Mouse (Mus musculus) ES-CJ7 (cell line): ENCODE results near the gene Tgm1.
A peak's percentile ranks its signal among the peaks of the same experiment; 100 is the strongest.

Experiments used
- DNase-seq: peaks from one replicate; pipeline ENCODE4 v3.0.0; 2011; ENCODE audit warnings: low read depth, low spot score

The Tgm1 gene

DNA sequence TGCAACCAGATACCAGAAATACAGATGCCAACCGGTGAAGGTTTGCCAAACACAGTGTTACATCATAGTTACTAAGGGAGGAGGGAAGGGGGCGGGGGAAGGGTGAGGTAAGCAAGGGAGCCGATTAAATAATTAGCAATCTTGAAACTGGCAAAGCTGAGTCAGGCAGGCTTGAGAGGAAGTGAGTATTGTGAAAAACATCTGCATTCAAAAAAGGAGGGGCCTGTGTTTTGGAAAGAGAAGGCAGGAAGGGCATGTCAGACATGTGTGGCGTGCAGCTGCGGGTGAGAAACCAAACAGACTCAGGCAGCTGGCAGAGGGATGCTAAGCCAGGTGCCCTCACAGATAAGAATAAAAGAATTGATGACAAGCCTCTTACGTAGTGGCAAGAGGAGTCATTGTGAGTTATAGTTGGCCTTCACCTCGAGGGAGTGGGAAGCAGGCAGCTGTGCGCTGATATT, 10.7 kb upstream of the Tgm1 start:
- no peak for DNase-seq

DNA sequence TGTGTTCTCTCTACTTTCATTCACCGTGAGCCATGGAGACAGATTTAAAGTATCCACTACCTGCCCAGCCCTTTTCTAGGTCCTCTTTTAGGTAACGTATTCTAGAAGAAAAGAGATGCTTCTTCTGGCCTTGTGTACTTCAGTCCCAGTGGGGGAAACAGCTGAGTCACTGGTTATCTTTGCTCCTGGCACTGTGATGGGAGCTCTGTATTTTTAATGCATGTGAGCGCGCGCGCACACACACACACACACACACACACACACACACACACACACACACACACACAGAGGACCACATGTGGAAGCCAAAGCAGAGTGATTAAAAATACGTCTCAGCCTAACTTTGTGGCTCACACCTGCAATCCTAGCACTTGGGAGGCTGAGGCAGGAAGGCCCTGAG, 9.7 kb upstream of the Tgm1 start:
- no peak for DNase-seq

DNA sequence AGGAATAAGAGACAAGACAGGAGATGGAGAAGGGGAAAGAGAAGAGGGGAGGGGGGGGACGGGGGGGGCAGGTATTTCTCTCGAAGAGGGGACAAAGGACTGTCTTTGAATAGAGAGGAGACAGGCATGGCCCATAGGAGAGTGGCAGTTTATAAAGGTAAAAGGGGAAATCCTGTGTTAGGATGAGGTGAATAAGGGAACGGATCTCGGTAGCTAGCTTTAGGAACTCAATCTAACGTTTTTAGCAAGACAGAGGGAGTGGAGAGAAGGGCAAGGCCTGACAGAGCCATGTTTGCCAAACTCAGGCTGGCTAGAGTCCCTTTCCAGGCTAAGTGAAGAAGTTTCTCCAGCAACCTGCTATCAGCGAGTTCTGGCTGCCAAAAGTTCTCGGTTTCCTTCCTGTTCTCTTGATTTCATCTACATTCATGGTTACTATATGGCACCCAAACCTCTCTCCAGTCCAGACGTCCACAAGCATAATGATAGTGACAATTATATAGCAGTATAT, 8.8 kb upstream of the Tgm1 start:
- no peak for DNase-seq

DNA sequence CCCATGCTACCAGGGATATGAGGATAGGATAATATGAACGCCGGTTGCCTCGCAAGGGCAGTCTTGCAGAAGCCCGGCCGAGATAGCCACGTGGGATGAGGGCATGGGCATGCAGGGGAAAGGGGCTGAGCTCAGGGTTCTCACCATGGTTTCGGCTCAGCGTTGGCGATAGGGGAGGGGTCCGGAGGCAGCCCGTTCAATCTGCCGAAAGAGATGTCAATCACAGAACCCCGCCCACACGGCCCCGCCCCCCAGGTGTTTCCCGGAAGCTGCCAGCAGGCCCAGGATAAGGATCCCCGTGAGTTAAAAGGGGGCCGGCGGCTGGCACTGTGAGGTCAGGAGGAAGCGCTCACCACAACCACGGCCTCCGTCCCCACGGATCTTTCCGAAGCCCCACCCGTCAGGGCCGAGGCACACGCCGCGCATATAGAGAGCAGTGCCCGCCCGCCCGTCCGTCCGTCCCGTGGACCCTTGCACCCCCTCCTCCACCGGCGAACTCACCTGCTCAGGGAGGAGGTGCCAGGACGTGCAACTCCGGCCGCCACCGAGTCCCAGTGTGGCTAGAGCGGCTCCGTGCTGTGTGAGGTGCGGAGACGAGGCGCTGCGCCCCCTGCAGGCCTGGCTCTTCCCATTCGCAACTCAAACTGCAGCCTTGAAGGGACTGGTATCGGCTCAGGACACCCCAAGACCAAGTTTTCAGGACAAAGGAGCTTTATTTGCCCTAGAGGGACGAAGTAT, 8.1 kb upstream of the Tgm1 start, which contains the start of gene Rabggta:
Rabggta (minus strand) TSS at position 564 of the 738 bp plus-strand sequence.
- peak; percentile 98 for DNase-seq

DNA sequence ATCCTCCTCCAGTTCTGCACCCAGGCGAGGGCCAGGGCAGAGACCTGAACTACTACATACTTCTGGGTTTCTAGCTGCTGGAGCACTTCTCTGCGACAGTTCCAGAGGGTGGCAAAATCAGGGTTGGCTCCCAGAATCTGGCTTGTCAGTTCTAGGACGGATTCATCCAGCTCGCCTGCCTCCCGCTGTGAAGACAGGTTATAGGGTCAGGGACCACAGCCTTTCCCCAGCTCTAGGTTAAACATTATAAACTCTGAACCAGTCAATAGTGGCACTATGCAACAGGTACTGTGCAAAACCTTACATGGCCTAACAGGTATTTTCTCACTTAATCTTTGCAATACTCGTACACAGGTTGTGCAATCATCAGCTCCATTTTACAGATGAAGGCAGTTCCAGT, 7.3 kb upstream of the Tgm1 start:
- no peak for DNase-seq

DNA sequence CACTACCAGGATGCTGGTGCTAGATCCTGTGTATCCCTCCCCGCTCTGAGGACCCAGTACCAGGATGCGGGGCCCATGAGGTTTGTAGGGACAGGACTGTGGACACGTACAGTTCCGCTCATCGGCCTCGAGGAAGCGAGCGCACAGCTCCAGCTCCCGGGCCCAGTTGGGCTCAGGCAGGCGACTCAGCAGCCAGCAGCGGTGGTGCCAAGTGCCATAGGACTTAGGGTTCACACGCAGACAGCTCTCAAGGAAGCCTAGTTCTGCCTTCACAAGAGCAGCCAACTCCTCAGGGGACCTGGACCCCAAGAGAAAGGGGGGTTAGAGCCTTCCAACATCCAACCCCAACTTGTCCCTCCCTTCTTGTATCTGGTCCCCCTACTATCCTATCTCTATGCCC, 6.9 kb upstream of the Tgm1 start:
- DNase-seq = no peak

DNA sequence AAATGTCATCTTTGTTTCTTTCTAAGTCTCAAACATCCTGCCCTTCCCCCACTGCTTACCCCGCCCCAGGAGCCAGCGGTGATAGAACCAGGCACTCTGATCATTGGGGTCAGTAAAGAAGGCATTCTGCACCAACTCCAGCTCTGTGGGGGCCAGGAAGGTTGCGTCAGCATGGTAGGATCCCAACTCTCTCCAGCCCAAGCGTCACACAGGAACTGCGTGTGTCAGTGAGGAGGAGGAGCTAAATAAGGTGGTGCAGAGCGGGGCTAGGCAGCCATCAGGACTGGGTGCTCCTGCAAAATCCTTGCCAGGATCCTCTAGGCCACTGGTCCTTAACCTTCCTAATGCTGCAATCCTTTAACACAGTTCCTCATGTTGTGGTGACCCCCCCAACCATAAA, 6.0 kb upstream of the Tgm1 start:
- DNase-seq = no peak

DNA sequence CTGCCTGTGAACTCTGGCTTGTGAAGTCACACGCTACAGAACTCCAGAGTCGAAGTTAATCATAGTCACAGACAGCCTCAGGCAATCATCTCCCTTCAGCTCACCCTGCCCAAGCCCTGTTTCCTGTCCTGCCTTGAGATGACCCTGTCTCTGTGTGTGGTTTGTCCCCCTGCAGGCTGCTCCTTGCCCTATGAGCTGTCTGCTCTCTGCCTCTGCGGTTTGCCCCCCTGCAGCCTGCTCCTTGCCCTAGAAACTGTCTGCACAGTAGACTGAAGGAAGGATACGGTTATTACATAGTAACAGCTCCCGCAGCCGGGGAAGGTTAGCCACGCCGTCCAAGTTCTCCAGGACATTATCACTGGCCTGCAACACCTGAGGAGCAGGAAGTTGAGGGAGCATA, 3.2 kb upstream of the Tgm1 start:
- DNase-seq = no peak

DNA sequence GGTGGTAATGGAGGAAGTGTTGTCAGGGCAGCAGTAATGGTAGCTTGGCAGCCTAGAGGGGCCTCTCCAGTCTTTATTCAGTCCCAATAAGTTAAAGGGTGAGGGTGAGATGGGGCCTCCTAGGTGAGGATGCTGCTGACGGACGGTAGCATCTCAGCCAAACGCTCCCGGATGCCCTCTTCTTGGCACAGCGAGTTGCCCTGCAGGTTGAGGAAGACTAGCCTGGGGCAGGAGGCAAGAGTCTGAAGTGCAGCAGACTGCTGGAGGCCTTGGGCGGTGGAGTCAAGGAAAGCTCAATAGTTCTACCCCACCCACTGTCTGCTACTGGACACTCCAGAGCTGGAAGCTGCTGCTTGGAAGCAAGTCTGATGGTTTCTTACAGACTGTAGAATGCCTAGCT, 2.5 kb upstream of the Tgm1 start:
- no peak for DNase-seq

DNA sequence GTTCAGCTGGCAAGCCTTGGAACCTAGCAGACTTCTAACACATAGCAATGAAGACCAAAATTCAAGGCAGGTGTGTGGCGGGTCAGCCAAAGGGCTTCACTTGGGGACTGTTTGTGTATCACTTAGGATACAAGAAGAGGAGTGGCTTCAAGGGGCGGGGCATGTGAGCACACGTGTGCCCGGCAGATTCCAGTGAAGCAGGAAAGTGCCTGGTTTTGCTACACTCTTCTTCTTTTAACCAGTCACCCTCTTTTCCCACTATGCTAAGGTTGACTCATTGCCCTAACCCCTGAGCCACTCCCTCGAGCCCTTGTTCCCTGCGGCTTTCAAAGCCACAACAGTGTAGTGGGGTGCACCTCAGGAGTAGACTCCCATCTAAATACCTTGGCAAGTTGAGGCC, 1.2 kb upstream of the Tgm1 start:
- no peak for DNase-seq

DNA sequence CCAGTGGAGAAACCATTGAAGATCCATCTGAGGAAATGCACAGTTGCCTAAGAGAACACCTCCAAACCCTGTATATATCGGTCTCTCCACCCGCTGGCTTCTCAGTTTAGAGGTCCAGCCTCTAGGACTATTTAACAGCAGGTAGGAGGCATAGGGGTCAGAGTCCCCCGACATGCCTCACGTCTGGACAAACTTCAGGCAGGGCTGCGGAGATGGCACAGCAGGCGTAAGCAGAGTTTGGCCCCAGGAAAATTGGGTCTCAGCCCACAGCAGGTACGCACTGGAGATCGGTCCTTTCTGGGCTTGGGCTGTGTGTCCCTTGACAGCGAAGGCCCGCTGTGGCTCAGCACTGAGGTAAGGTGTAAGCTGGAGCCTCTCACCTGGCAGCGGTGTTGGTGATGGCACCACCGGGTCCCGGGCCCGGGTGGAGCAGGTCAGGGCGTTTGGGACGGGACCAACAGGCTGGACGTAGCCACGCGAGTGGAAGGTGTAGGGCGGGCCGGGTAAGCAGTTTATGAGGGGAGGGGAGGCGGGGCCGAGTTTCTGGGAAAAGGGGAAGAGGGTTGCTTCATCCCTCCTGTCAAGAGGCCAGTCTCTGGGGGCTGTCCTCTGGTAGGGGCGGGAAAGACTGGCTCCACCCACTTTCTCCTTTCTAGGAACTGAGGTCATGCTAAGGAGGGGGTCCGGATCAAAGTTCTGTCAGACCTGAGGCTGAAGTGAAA, 558 bp downstream of the Tgm1 start:
- peak; percentile 66 for DNase-seq

DNA sequence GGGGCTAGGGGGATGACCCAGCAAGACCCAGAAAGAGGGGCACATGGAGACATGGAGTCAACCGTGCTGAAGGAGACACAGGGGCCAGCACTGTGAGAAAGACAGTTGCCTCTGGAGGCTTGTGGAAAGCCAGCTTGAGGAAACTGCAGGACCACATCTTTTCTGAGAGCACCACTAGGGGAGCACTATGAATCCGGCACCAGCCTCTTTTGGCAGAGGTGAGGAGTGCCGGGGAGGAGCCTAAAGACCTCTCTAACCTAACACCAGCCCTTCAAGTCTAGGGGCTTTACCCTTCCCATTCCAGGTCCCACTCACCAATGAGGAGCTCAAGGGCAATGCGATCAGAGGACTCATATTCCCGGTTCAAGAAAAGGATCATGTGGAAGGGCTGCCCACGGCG, 1.9 kb downstream of the Tgm1 start:
- DNase-seq = peak; percentile 75

DNA sequence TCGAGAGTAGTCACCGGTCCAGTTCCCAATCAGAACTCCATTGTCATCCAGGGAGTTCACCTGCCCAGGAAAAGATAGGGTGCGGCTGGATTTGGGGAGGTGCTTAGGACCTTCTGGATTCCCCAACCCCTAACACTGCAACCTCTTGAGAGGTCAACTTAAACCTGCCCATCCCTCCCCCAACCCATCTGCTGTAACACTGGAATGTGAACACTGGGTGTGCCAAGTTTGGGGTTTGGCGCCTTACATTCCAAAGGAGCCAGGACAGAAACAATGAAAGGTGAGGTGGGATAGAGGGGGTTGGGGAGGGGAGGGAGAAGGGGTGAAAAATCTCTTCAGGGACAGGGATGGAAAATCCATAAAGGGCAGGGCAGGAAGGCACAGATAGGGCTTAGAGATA, 4.2 kb downstream of the Tgm1 start:
- peak; percentile 97 for DNase-seq

DNA sequence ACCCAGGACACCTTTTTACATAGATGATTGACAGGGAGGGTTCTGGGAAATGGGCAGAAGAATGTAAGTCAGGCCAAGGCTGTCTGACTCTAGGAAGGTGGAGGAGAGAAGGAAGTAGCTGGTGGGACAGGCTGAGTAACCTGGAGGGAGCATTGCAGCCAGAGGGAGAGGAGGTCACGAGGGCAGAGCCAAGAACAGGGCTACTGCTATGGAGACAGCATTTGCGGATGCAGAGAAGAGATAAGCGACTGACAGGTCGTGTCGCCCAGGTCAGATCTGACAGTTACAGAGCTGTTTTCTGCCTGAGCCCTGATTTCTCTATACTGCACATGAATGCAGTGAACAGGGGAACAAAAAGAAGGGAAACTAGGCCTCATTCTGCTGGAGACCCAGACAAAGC, 6.3 kb downstream of the Tgm1 start:
- DNase-seq = no peak

DNA sequence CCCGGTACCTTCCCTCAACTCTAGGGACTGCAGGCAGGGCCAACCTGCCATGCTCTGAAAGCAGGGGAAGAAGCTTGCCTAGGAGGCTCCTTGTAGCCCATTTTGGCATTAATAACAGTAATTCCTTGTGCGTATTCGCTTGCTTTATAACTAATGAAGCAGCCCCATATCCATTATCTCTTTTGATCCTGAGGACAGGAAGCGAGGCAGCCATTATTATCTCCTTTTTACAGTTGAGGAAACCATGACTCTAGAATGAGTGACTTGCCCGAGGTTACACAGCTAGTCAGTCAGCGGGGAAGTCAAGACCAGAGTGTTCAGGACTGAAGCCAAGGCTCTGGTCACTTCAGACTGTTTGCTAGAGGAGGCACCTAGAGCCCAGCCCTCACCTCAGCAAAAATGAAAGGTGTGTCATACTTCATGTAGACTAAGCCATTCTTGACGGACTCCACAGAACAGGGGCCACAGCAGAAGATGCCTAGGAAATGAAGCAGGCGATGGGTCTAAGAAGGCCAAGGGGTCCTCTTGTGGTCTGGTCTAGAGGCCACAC, 7.6 kb downstream of the Tgm1 start:
- DNase-seq = no peak

DNA sequence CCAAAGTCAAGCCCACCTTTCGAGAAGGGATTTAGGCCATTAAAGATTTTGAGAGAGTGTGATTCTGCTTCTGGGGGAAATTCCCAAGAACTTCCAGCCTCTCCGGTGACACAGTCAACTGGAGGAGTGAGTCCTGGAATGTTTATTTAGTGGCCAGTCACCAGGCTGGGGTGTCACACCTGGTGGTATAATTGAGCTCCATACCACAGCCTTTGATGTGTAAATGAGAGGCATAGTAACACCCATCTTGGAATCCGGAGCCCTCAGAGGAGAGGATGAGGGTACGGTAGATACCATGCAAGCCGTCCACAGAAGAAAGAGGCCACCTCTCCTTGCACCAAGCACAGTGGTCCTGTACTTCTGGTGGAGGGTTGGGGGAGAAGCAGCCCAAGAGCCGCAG, 11.0 kb downstream of the Tgm1 start:
- peak; percentile 71 for DNase-seq

DNA sequence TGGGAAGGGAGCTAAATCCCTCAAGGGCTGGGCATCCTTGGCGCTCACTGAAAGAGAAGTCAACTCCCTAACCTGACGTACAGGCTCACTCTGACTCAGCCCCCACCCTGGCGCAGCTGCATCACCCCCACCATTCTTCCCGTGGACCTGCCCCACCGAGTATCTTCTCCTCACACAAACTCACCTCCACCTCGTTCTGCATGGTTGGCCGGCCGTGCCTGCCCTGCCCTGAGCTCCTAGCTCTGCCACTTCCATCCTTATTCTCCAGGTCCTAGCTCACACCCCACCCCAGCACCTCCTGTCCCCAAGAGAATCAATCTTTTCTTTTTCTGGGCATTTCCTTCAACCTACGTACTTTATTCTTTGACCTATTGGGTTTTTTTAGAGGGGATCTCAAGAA, 12.6 kb downstream of the Tgm1 start:
- no peak for DNase-seq

DNA sequence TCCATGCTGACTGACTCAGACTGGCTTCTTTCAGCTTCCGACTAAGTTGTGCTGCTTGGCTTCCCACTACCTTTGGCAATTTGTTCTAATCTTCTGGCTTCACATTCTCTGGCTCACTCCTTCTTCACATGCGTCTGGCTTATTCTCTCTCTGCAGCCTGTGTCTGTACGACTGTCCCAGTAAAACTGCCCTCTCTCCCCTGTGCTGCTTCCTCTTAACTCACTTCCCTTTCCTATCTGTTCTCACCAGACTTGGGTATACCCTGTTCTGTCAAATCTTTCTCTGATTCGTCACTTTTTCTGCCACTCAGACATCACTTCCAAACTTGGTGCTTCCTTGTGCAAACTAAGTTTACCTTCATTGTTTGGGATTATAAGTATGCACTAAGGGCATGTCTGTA, 16.5 kb downstream of the Tgm1 start:
- no peak for DNase-seq

DNA sequence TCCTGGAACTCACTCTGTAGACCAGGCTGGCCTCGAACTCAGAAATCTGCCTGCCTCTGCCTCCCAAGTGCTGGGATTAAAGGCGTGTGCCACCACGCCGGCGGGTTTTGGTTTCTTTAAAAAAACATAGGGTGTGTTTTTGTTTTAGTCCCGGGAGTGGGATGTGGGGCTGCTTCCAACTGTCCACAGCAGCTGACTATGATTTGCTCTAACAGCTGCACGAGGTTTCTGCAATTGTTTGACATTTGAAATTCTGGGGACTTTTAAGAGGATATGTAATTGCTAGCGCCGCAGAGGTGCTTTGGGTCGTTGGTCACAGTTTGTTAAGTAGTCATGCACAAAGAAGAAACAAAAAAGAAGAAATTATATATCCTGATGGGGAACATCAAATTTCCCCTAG, 24.3 kb downstream of the Tgm1 start:
- no peak for DNase-seq

DNA sequence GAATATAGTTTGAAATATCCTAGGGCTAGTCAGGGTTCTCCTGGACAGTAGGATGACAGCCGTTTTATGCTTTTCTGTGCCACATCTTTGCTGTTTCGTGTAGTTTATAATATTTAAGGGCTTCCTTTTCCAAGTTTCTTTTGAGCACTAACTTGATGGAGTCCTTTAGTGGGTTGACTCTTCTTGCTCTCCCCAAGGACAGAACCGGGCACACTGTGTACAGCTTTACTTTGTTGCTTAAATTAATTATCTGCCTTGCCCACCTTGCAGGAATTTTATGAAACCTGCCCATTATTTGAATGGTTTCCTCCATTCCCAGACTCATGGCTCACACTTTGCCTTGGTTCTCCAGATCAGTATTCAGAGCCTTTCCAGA, 31.6 kb downstream of the Tgm1 start:
- DNase-seq = no peak

DNA sequence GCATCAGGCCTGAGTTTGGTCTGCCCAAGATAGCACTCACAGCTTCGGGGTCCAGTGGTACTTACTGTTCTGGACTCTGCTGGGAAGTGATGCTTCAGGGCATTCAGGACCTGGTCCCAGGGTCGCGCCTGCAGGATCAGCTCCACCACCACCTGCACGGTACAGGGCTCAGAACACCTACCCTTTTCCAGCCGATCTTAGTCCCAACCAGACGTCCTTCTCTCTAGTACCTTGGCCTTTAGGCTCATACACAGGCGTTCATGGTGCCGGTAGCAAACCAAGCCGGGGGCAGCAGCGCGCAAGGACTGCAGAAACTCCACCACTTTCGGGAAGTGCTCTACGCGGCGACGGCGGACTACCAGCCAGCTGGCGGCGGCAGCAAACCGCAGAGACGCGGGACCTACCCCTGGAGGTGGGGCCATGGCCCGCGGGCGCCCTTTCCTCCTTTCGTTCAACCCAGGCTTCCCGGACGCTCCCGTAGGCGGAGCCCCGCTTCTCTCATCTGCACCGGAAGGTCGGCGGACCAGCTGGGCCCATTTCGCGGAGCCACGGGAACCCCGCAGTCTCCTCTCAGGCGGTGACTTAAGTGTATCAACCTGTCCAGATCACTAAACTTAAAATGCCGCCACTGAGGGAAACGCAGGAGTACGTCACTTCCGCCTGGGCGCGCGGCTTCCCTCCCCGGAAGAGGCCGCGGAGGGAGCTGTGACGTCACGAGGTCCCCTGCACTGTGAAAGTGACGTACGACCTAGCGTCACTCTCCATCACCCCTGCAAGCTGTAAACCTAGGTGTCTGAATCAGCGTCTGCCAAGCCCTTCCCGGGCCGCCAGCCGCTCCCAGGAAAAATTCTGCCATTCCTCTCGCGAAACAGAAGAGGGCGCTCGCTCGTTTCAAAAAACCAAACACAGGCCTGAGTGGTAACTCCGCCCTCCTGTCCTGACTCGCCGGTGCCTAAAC, 32.3 kb downstream of the Tgm1 start, which contains the start of gene Tinf2:
Tinf2 (minus strand) TSS at position 661 of the 958 bp plus-strand sequence.
- DNase-seq = peak; percentile 99

DNA sequence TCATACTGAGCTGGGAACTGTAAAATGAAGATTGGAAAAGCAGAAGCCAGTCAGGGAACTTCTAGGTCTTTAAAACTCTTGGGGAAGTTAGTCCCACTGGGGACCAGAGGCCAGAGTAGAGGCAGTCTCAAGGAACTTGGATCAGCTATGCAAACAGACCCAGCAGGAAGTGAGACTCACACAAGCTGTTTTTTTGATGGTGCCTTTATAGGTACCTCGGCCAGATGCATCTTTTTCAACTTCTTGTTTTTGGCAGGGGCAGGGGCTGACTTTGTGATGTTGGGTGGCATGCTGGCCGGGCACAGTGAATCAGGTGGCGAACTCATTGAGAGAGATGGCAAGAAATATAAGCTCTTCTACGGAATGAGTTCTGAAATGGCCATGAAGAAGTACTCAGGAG, 36.1 kb downstream of the Tgm1 start:
- no peak for DNase-seq
